Mouse (Mus musculus) lung, embryonic 14.5 days (tissue): ENCODE measurements around the gene Fibcd1. TPM values are rescaled to one million over a fixed set of nuclear protein-coding genes. Genes with fewer than 3 reads are reported as not detected.

Source experiments
- ATAC-seq: fragments of 200-750 bp; cut with Nextera tagmentation; 2 replicates; pipeline ENCODE4 v1.8.0; 2017; ENCODE audit warnings: mild to moderate bottlenecking, moderate TSS enrichment, moderate library complexity; ENCODE audit not compliant: insufficient read depth
- DNase-seq: peaks from one replicate; pipeline ENCODE4 v3.0.0-alpha.2; 2015
- H3K27ac ChIP-seq: fragments of 300-500 bp; sonication (generic); 2 replicates; pipeline ENCODE4 v1.5.1; 2014; ENCODE audit warnings: low read depth, mild to moderate bottlenecking, moderate library complexity
- H3K27me3 ChIP-seq: fragments of 300-500 bp; sonication (generic); 2 replicates; pipeline ENCODE4 v1.6.1; 2014; ENCODE audit warnings: low read length, control low read depth; ENCODE audit not compliant: insufficient read depth
- H3K36me3 ChIP-seq: fragments of 300-500 bp; sonication (generic); 2 replicates; pipeline ENCODE4 v1.6.1; 2014; ENCODE audit warnings: control low read depth; ENCODE audit not compliant: insufficient read depth
- H3K4me1 ChIP-seq: fragments of 300-500 bp; sonication (generic); 2 replicates; pipeline ENCODE4 v1.6.1; 2014; ENCODE audit warnings: antibody characterized with exemption, control low read depth; ENCODE audit not compliant: insufficient read depth
- H3K4me2 ChIP-seq: fragments of 300-500 bp; sonication (generic); 2 replicates; pipeline ENCODE4 v1.6.1; 2014; ENCODE audit warnings: mild to moderate bottlenecking
- H3K4me3 ChIP-seq: fragments of 300-500 bp; sonication (generic); 2 replicates; pipeline ENCODE4 v1.5.1; 2014; ENCODE audit warnings: low read depth, low read length
- H3K9ac ChIP-seq: fragments of 300-500 bp; sonication (generic); 2 replicates; pipeline ENCODE4 v1.6.1; 2014
- H3K9me3 ChIP-seq: fragments of 300-500 bp; sonication (generic); 2 replicates; pipeline ENCODE4 v1.6.1; 2016; ENCODE audit warnings: low read depth, low read length, control low read depth
- CTCF ChIP-seq: IDR thresholded peaks from 2 replicates; pipeline ENCODE4 v1.5.1; 2016; ENCODE audit warnings: antibody characterized with exemption, low read depth
- WGBS: fragments of 180-500 bp; shearing (Covaris S2); extraction: QIAGEN DNeasy Blood & Tissue Kit; methylation state at CpG from one replicate; pipeline ENCODE4 v1.1.7; 2014; 5-methylcytosine and 5-hydroxymethylcytosine counted together
- polyA plus RNA-seq: library from polyadenylated mRNA; unstranded; fragments of >200 nt; fragmentation: Nextera tagmentation; extraction: Ambion mirVana; gene quantifications from 2 replicates; pipeline ENCODE4 v1.2.1, GENCODE M21; 2014

Gene Fibcd1
- polyA plus RNA-seq, 1 experiment from 2014 or later: 0.07 TPM

- DNase-seq (no peak), ATAC-seq (no peak)
- H3K9me3 ChIP-seq: no peaks in the 10 kb centered on the region
- H3K36me3 ChIP-seq: no peaks in the 10 kb centered on the region
- TF ChIP-seq CTCF: no peak
- no peaks in the 10 kb centered on the region for H3K4me1 ChIP-seq
- no peak overlapping the region for H3K9ac ChIP-seq
- H3K4me3 ChIP-seq: no peak overlapping the region
- no peaks in the 10 kb centered on the region for H3K27me3 ChIP-seq
- 45% methylated on average over 10 of the region's 10 CpGs for WGBS
- H3K27ac ChIP-seq: no peak overlapping the region
- H3K4me2 ChIP-seq: no peak overlapping the region
Observed at GRCm38 (mm10) chr2:31868538-31869164, 22.8 kb upstream of the Fibcd1 start.

GRCm38 (mm10) chr2:31867773-31868537 lies 22.1 kb upstream of the Fibcd1 start:
- H3K36me3 ChIP-seq: no peaks in the 10 kb centered on the region
- WGBS: 70% methylated on average over 8 of the region's 8 CpGs
- no peaks in the 10 kb centered on the region for H3K27me3 ChIP-seq
- H3K4me3 ChIP-seq: no peak overlapping the region
- H3K4me1 ChIP-seq: no peaks in the 10 kb centered on the region
- H3K9ac ChIP-seq: no peak overlapping the region
- DNase-seq (no peak), ATAC-seq (no peak)
- TF ChIP-seq CTCF: no peak
- H3K4me2 ChIP-seq: no peak overlapping the region
- H3K9me3 ChIP-seq: no peaks in the 10 kb centered on the region
- H3K27ac ChIP-seq: no peak overlapping the region

GRCm38 (mm10) chr2:31865794-31866193 lies 20.0 kb upstream of the Fibcd1 start:
- no peak overlapping the region for H3K4me3 ChIP-seq
- TF ChIP-seq CTCF: no peak
- no peak for ATAC-seq
- no peaks in the 10 kb centered on the region for H3K4me1 ChIP-seq
- 43% methylated on average over 2 of the region's 2 CpGs for WGBS
- H3K27me3 ChIP-seq: no peaks in the 10 kb centered on the region
- H3K9ac ChIP-seq: no peak overlapping the region
- no peaks in the 10 kb centered on the region for H3K36me3 ChIP-seq
- no peaks in the 10 kb centered on the region for H3K9me3 ChIP-seq
- no peak overlapping the region for H3K27ac ChIP-seq
- no peak overlapping the region for H3K4me2 ChIP-seq
- DNase-seq: no peak

GRCm38 (mm10) chr2:31865322-31865721 lies 19.5 kb upstream of the Fibcd1 start:
- Histone ChIP-seq H3K27ac (no peak overlapping the region), H3K4me1 (no peaks in the 10 kb centered on the region), H3K9me3 (no peaks in the 10 kb centered on the region), H3K27me3 (no peaks in the 10 kb centered on the region), H3K36me3 (no peaks in the 10 kb centered on the region), H3K9ac (no peak overlapping the region), H3K4me2 (no peak overlapping the region), H3K4me3 (no peak overlapping the region)
- no peak for TF ChIP-seq CTCF
- ATAC-seq: no peak
- DNase-seq: no peak
- WGBS: 62% methylated on average over 4 of the region's 4 CpGs

- H3K27ac ChIP-seq: no peak overlapping the region
- H3K9me3 ChIP-seq: no peaks in the 10 kb centered on the region
- ATAC-seq (no peak), DNase-seq (no peak)
- no peak overlapping the region for H3K4me3 ChIP-seq
- no peaks in the 10 kb centered on the region for H3K4me1 ChIP-seq
- WGBS: 84% methylated on average over 9 of the region's 9 CpGs
- no peak for TF ChIP-seq CTCF
- no peaks in the 10 kb centered on the region for H3K36me3 ChIP-seq
- H3K27me3 ChIP-seq: no peaks in the 10 kb centered on the region
- H3K4me2 ChIP-seq: no peak overlapping the region
- no peak overlapping the region for H3K9ac ChIP-seq
Observed at GRCm38 (mm10) chr2:31864891-31865290, 19.1 kb upstream of the Fibcd1 start.

- H3K4me1 ChIP-seq: no peaks in the 10 kb centered on the region; the same call in 1 of the 2 replicates
- no peak for ATAC-seq
Observed at GRCm38 (mm10) chr2:31863766-31864165, 18.0 kb upstream of the Fibcd1 start.

GRCm38 (mm10) chr2:31862919-31863318 lies 17.1 kb upstream of the Fibcd1 start:
- H3K27ac ChIP-seq: no peak overlapping the region
- 61% methylated on average over 1 of the region's 1 CpGs for WGBS
- no peak for DNase-seq

More at GRCm38 (mm10) chr2:31863766-31864165, 18.0 kb upstream of the Fibcd1 start:
- Histone ChIP-seq H3K9me3 (no peaks in the 10 kb centered on the region), H3K4me3 (no peak overlapping the region), H3K27ac (no peak overlapping the region), H3K9ac (no peak overlapping the region), H3K4me2 (no peak overlapping the region), H3K27me3 (no peaks in the 10 kb centered on the region), H3K36me3 (no peaks in the 10 kb centered on the region)
- TF ChIP-seq CTCF: no peak
- no peak for DNase-seq
- 82% methylated on average over 1 of the region's 1 CpGs for WGBS

More at GRCm38 (mm10) chr2:31862919-31863318, 17.1 kb upstream of the Fibcd1 start:
- TF ChIP-seq CTCF: no peak
- ATAC-seq: no peak
- Histone ChIP-seq H3K9ac (no peak overlapping the region), H3K9me3 (no peaks in the 10 kb centered on the region), H3K36me3 (no peaks in the 10 kb centered on the region), H3K4me1 (no peaks in the 10 kb centered on the region; the same call in 1 of the 2 replicates), H3K4me2 (no peak overlapping the region), H3K4me3 (no peak overlapping the region), H3K27me3 (no peaks in the 10 kb centered on the region)
